Mouse (Mus musculus): ENCODE data around the gene Cmtm8.

GRCm38 (mm10) chr9:114775272-114775671 is 68.7 kb downstream of the Cmtm8 start:
- no peak for TF ChIP-seq CTCF (IDR thresholded peaks at IDR 0.05; ENCODE audit: borderline replicate concordance, insufficient read depth, low read depth, low read length)
- TF ChIP-seq POLR2A (IDR thresholded peaks at IDR 0.05; ENCODE audit: borderline replicate concordance, insufficient read depth, low read length): no peak

All from cerebellum, adult 2 months (tissue).